Mouse (Mus musculus) CD8-positive naive resting alpha-beta T cell, adult 2 months (primary cell): ENCODE data around the gene AC131692.1.

Experiments
- DNase-seq, 2 experiments: peaks; one replicate each; pipeline ENCODE4 v3.0.0; 2022; ENCODE audit warnings: low read depth in 2 of 2, low spot score in 2 of 2

Gene AC131692.1

GRCm38 (mm10) chr19:6094119-6094518, at the start of gene AC131692.1:
Gene AC131692.1 (plus strand): TSS chr19:6094419.
- DNase-seq, result no peak

GRCm38 (mm10) chr19:6045366-6046293, 48.6 kb upstream of the AC131692.1 start:
- no peak for DNase-seq

GRCm38 (mm10) chr19:6046294-6047153, 47.7 kb upstream of the AC131692.1 start, which contains the start of gene Syvn1:
Gene Syvn1 (plus strand): TSS chr19:6046576.
- DNase-seq, result peak; percentile 80 to 88

GRCm38 (mm10) chr19:6047154-6047898, 46.9 kb upstream of the AC131692.1 start:
- DNase-seq, result no peak

GRCm38 (mm10) chr19:6047899-6048166, 46.4 kb upstream of the AC131692.1 start:
- DNase-seq, result no peak

- DNase-seq, result no peak
Observed at GRCm38 (mm10) chr19:6048681-6049410, 45.4 kb upstream of the AC131692.1 start.

- no peak for DNase-seq
Observed at GRCm38 (mm10) chr19:6052516-6052915, 41.7 kb upstream of the AC131692.1 start.

- DNase-seq, result no peak
Observed at GRCm38 (mm10) chr19:6054296-6054695, 39.9 kb upstream of the AC131692.1 start.

GRCm38 (mm10) chr19:6056696-6057095, 37.5 kb upstream of the AC131692.1 start:
- no peak for DNase-seq

GRCm38 (mm10) chr19:6057313-6058096, 36.7 kb upstream of the AC131692.1 start, which contains the start of the genes Mrpl49 and Fau:
Gene Mrpl49 (minus strand): TSS chr19:6057785.
Gene Fau (plus strand): TSS chr19:6057844.
- peak; percentile 98 to 99 for DNase-seq

- DNase-seq, result no peak
Observed at GRCm38 (mm10) chr19:6058513-6058912, 35.7 kb upstream of the AC131692.1 start.

- no peak for DNase-seq
Observed at GRCm38 (mm10) chr19:6058966-6059365, 35.3 kb upstream of the AC131692.1 start.

- DNase-seq, result peak; percentile 92 to 95
Observed at GRCm38 (mm10) chr19:6061021-6061533, 33.1 kb upstream of the AC131692.1 start, which contains the start of gene Znhit2. Gene Znhit2 (plus strand): TSS chr19:6061192.

- peak; percentile 35 to 36 for DNase-seq
Observed at GRCm38 (mm10) chr19:6061641-6062302, 32.4 kb upstream of the AC131692.1 start.

- DNase-seq, result no peak
Observed at GRCm38 (mm10) chr19:6062418-6062817, 31.8 kb upstream of the AC131692.1 start.

- DNase-seq, result no peak
Observed at GRCm38 (mm10) chr19:6063081-6063480, 31.1 kb upstream of the AC131692.1 start.

GRCm38 (mm10) chr19:6066571-6066970, 27.6 kb upstream of the AC131692.1 start:
- DNase-seq, result no peak

GRCm38 (mm10) chr19:6067011-6067723, 27.1 kb upstream of the AC131692.1 start:
- DNase-seq, result peak; percentile 79 to 89
